In genomic region chr16:50572557-50572956, GRCm38 (mm10) we compare ENCODE assay signal across 17 mouse cellular contexts. TPM values are rescaled to one million over a fixed set of nuclear protein-coding genes. Genes with fewer than 3 reads are reported as not detected.
DNase-seq lines count a peak whose midpoint lies in the region; ATAC-seq lines count a peak whose summit lies in the region.
"Had no signal": no experiment of that assay in that cellular context is flagged by ENCODE, and none has a peak within 500 bp of the region (broad histone marks: within the 10 kb centered on the region; RNA-seq: fewer than 3 reads in every experiment).

No protein-coding gene starts in this region.

- H3K36me3 ChIP-seq in embryonic facial prominence, embryonic 13.5 days = no peaks in the 10 kb centered on the region
- H3K36me3 ChIP-seq: hindbrain, embryonic 15.5 days had no signal

- no peaks in the 10 kb centered on the region for H3K27me3 ChIP-seq in embryonic facial prominence, embryonic 13.5 days
- H3K27me3 ChIP-seq: hindbrain, embryonic 15.5 days had no signal

- DNase-seq in left cerebral cortex, postnatal 14 days (ENCODE audit: low spot score in 2 of 2) = peak; percentile 24 to 37
- DNase-seq in left cerebral cortex, adult 11 months (ENCODE audit: low spot score) = no peak
- DNase-seq in layer of hippocampus, postnatal 10 days (ENCODE audit: low spot score in 2 of 2) = peak; percentile 22 to 36
- peak; percentile 8 for DNase-seq in right cerebral cortex, postnatal 25 days
- no peak for DNase-seq in adrenal gland, adult (ENCODE audit: inconsistent age in 2 of 2, low spot score in 1 of 2)
- no peak for DNase-seq in adrenal gland, adult 8-10 months
- DNase-seq: adrenal gland, adult 2 months; cerebellum, adult 11 months; kidney, adult 9 months; lung, postnatal 10 days; midbrain, embryonic 14.5 days had no signal

- no peaks in the 10 kb centered on the region for H3K9me3 ChIP-seq in embryonic facial prominence, embryonic 13.5 days
- H3K9me3 ChIP-seq: hindbrain, embryonic 15.5 days had no signal

- intact Hi-C loops in left cerebral cortex, postnatal 14 days (cut with DNase I) = no loop called here

- peak overlapping the region; percentile 46 for H3K4me2 ChIP-seq in embryonic facial prominence, embryonic 13.5 days
- H3K4me2 ChIP-seq: hindbrain, embryonic 15.5 days had no signal

- H3K27ac ChIP-seq in embryonic facial prominence, embryonic 13.5 days = no peak overlapping the region
- H3K27ac ChIP-seq: hindbrain, embryonic 15.5 days had no signal

- 48% methylated on average over 13 of the region's 13 CpGs for WGBS in embryonic facial prominence, embryonic 13.5 days

- H3K4me1 ChIP-seq in embryonic facial prominence, embryonic 13.5 days = peaks cover 3% of the 10 kb centered on the region; the same call in 1 of the 2 replicates
- H3K4me1 ChIP-seq: hindbrain, embryonic 15.5 days had no signal

- peak overlapping the region; percentile 26 for H3K4me3 ChIP-seq in embryonic facial prominence, embryonic 13.5 days
- H3K4me3 ChIP-seq: hindbrain, embryonic 15.5 days had no signal

- no peak overlapping the region for H3K9ac ChIP-seq in embryonic facial prominence, embryonic 13.5 days
- H3K9ac ChIP-seq: hindbrain, embryonic 15.5 days had no signal

- ATAC-seq in embryonic facial prominence, embryonic 13.5 days (ENCODE audit: insufficient number of reproducible peaks, insufficient read depth, low FRiP score, low TSS enrichment, low read depth) = no peak

RNA-seq across cellular contexts. Expression of gene Ccdc54, which starts 18.4 kb away (rescaled TPM):
- total RNA-seq in left cerebral cortex, postnatal 14 days (2021) = not detected
- polyA plus RNA-seq in embryonic facial prominence, embryonic 13.5 days (2015; fragmentation: Nextera tagmentation; extraction: Ambion mirVana) = not detected in 2 replicates
- not detected for total RNA-seq in layer of hippocampus, postnatal 10 days (2021)
- total RNA-seq in adrenal gland, adult 8-10 months (2022) = not detected
- total RNA-seq: adrenal gland, adult 2 months; gastrocnemius, adult 8-10 months had no signal
- polyA plus RNA-seq: adrenal gland, adult 2 months; heart, embryonic 14.5 days; hindbrain, embryonic 15.5 days; midbrain, embryonic 14.5 days; neural tube, embryonic 14.5 days; small intestine, adult 2 months had no signal

Comparison
In these comparisons a context has a peak if more than half of its experiments do, and no peak if none do; other contexts are left out.
1. DNase-seq: peak in left cerebral cortex, postnatal 14 days (2 of 2), layer of hippocampus, postnatal 10 days (2 of 2) and right cerebral cortex, postnatal 25 days (single experiment); none in left cerebral cortex, adult 11 months (single experiment), adrenal gland, adult (0 of 2) and adrenal gland, adult 8-10 months (single experiment).